Mouse (Mus musculus) midbrain, embryonic 10.5 days (tissue): ENCODE measurements around the gene Cdh23. TPM values are rescaled to one million over a fixed set of nuclear protein-coding genes. Genes with fewer than 3 reads are reported as not detected.

Experiments used
- DNase-seq: peaks from one replicate; pipeline ENCODE4 v3.0.0-alpha.2; 2017; ENCODE audit warnings: low spot score
- H3K27ac ChIP-seq: fragments of 300-500 bp; sonication (generic); replicated peaks from 2 replicates; pipeline ENCODE4 v1.5.1; 2016; ENCODE audit warnings: mild to moderate bottlenecking
- H3K27me3 ChIP-seq: fragments of 300-500 bp; sonication (generic); 2 replicates; pipeline ENCODE4 v1.6.1; 2016; ENCODE audit warnings: low read depth, mild to moderate bottlenecking; ENCODE audit not compliant: poor library complexity, severe bottlenecking
- H3K36me3 ChIP-seq: fragments of 300-500 bp; sonication (generic); 2 replicates; pipeline ENCODE4 v1.6.1; 2016; ENCODE audit warnings: mild to moderate bottlenecking, moderate library complexity
- H3K4me1 ChIP-seq: fragments of 300-500 bp; sonication (generic); 2 replicates; pipeline ENCODE4 v1.6.1; 2016
- H3K4me3 ChIP-seq: fragments of 300-500 bp; sonication (generic); 2 replicates; pipeline ENCODE4 v1.5.1; 2016; ENCODE audit warnings: mild to moderate bottlenecking, moderate library complexity
- H3K9me3 ChIP-seq: fragments of 300-500 bp; sonication (generic); replicated peaks from 2 replicates; pipeline ENCODE4 v1.6.1; 2016; ENCODE audit warnings: mild to moderate bottlenecking
- WGBS: fragments of 180-500 bp; shearing (Covaris S2); methylation state at CpG from one replicate; pipeline ENCODE4 v1.1.7; 2016; 5-methylcytosine and 5-hydroxymethylcytosine counted together
- polyA plus RNA-seq: library from polyadenylated mRNA; unstranded; fragments of >200 nt; fragmentation: Nextera tagmentation; extraction: Ambion mirVana; gene quantifications from 2 replicates; pipeline ENCODE4 v1.2.1, GENCODE M21; 2016

Cdh23 gene
- polyA plus RNA-seq, 1 experiment from 2014 or later: 0.53 TPM

- peak overlapping the region; percentile 23; the same call in 1 of the 2 replicates for H3K4me3 ChIP-seq
- 20% methylated on average over 14 of the region's 14 CpGs for WGBS
- H3K36me3 ChIP-seq: no peaks in the 10 kb centered on the region
- H3K9me3 ChIP-seq: no peaks in the 10 kb centered on the region
- H3K27ac ChIP-seq: no peak overlapping the region
- H3K4me1 ChIP-seq: peaks cover 9% of the 10 kb centered on the region
- H3K27me3 ChIP-seq: no peaks in the 10 kb centered on the region
- peak; percentile 37 for DNase-seq
Measured at GRCm38 (mm10) chr10:60536098-60536811, 160.0 kb downstream of the Cdh23 start.

GRCm38 (mm10) chr10:60532502-60532901 lies 163.8 kb downstream of the Cdh23 start:
- 65% methylated on average over 4 of the region's 4 CpGs for WGBS
- DNase-seq: no peak
- Histone ChIP-seq H3K4me1 (peaks cover 20% of the 10 kb centered on the region), H3K27me3 (no peaks in the 10 kb centered on the region), H3K36me3 (no peaks in the 10 kb centered on the region), H3K9me3 (no peaks in the 10 kb centered on the region), H3K27ac (no peak overlapping the region), H3K4me3 (no peak overlapping the region)

GRCm38 (mm10) chr10:60531349-60531748 lies 164.9 kb downstream of the Cdh23 start:
- H3K4me1 ChIP-seq: peaks cover 20% of the 10 kb centered on the region
- H3K27ac ChIP-seq: no peak overlapping the region
- no peaks in the 10 kb centered on the region for H3K9me3 ChIP-seq
- no peak overlapping the region for H3K4me3 ChIP-seq
- no peaks in the 10 kb centered on the region for H3K27me3 ChIP-seq
- peak; percentile 44 for DNase-seq
- H3K36me3 ChIP-seq: no peaks in the 10 kb centered on the region
- 18% methylated on average over 2 of the region's 2 CpGs for WGBS

GRCm38 (mm10) chr10:60530633-60531032 lies 165.7 kb downstream of the Cdh23 start:
- no peak overlapping the region for H3K27ac ChIP-seq
- no peak for DNase-seq
- peaks cover 21% of the 10 kb centered on the region for H3K4me1 ChIP-seq
- H3K27me3 ChIP-seq: no peaks in the 10 kb centered on the region
- no peak overlapping the region for H3K4me3 ChIP-seq
- H3K36me3 ChIP-seq: no peaks in the 10 kb centered on the region
- H3K9me3 ChIP-seq: no peaks in the 10 kb centered on the region
- 78% methylated on average over 10 of the region's 10 CpGs for WGBS

- Histone ChIP-seq H3K36me3 (no peaks in the 10 kb centered on the region), H3K27ac (no peak overlapping the region), H3K4me1 (peaks cover 22% of the 10 kb centered on the region), H3K4me3 (no peak overlapping the region), H3K9me3 (no peaks in the 10 kb centered on the region), H3K27me3 (no peaks in the 10 kb centered on the region)
- WGBS: 79% methylated on average over 7 of the region's 7 CpGs
- DNase-seq: no peak
Measured at GRCm38 (mm10) chr10:60527949-60528348, 168.3 kb downstream of the Cdh23 start.

- peaks cover 17% of the 10 kb centered on the region; the same call in 1 of the 2 replicates for H3K4me1 ChIP-seq
- DNase-seq: no peak
- no peaks in the 10 kb centered on the region for H3K9me3 ChIP-seq
- 82% methylated on average over 8 of the region's 8 CpGs for WGBS
- H3K36me3 ChIP-seq: no peaks in the 10 kb centered on the region
- no peak overlapping the region for H3K27ac ChIP-seq
- H3K4me3 ChIP-seq: no peak overlapping the region
- H3K27me3 ChIP-seq: no peaks in the 10 kb centered on the region
Measured at GRCm38 (mm10) chr10:60525081-60525480, 171.2 kb downstream of the Cdh23 start.

GRCm38 (mm10) chr10:60516286-60516685 lies 180.0 kb downstream of the Cdh23 start:
- WGBS: 90% methylated on average over 11 of the region's 11 CpGs
- DNase-seq: no peak
- Histone ChIP-seq H3K4me1 (no peaks in the 10 kb centered on the region), H3K27ac (no peak overlapping the region), H3K36me3 (no peaks in the 10 kb centered on the region), H3K9me3 (no peaks in the 10 kb centered on the region), H3K27me3 (no peaks in the 10 kb centered on the region), H3K4me3 (no peak overlapping the region)

GRCm38 (mm10) chr10:60498538-60498937 lies 197.8 kb downstream of the Cdh23 start:
- Histone ChIP-seq H3K27ac (no peak overlapping the region), H3K9me3 (no peaks in the 10 kb centered on the region; the same call in 1 of the 2 replicates), H3K27me3 (0 out of 2 replicates have a peak, but pooled peaks cover 5% of the 10 kb centered on the region), H3K36me3 (no peaks in the 10 kb centered on the region), H3K4me1 (peaks cover 17% of the 10 kb centered on the region), H3K4me3 (no peak overlapping the region)
- DNase-seq: no peak
- 22% methylated on average over 4 of the region's 4 CpGs for WGBS

- 0 out of 2 replicates have a peak, but pooled peaks cover 5% of the 10 kb centered on the region for H3K27me3 ChIP-seq
- peaks cover 23% of the 10 kb centered on the region for H3K4me1 ChIP-seq
- no peak overlapping the region for H3K27ac ChIP-seq
- no peaks in the 10 kb centered on the region for H3K36me3 ChIP-seq
- no peak overlapping the region for H3K4me3 ChIP-seq
- 12% methylated on average over 6 of the region's 6 CpGs for WGBS
- no peak for DNase-seq
- H3K9me3 ChIP-seq: no peaks in the 10 kb centered on the region; the same call in 1 of the 2 replicates
Measured at GRCm38 (mm10) chr10:60495070-60495469, 201.2 kb downstream of the Cdh23 start.

GRCm38 (mm10) chr10:60491538-60491937 lies 204.8 kb downstream of the Cdh23 start:
- Histone ChIP-seq H3K36me3 (no peaks in the 10 kb centered on the region), H3K4me1 (peaks cover 10% of the 10 kb centered on the region), H3K9me3 (no peaks in the 10 kb centered on the region; the same call in 1 of the 2 replicates), H3K27ac (no peak overlapping the region), H3K4me3 (no peak overlapping the region), H3K27me3 (no peaks in the 10 kb centered on the region)
- DNase-seq: no peak
- WGBS: 62% methylated on average over 2 of the region's 2 CpGs

- Histone ChIP-seq H3K27me3 (peaks cover 11% of the 10 kb centered on the region), H3K27ac (no peak overlapping the region), H3K9me3 (no peaks in the 10 kb centered on the region), H3K4me1 (no peaks in the 10 kb centered on the region), H3K36me3 (no peaks in the 10 kb centered on the region), H3K4me3 (no peak overlapping the region)
- no peak for DNase-seq
- 89% methylated on average over 6 of the region's 6 CpGs for WGBS
Measured at GRCm38 (mm10) chr10:60481381-60481780, 214.9 kb downstream of the Cdh23 start.

GRCm38 (mm10) chr10:60474549-60474948 lies 221.7 kb downstream of the Cdh23 start:
- H3K27me3 ChIP-seq: peaks cover 59% of the 10 kb centered on the region
- H3K27ac ChIP-seq: no peak overlapping the region
- H3K4me3 ChIP-seq: no peak overlapping the region
- peaks cover 26% of the 10 kb centered on the region for H3K4me1 ChIP-seq
- WGBS: 83% methylated on average over 5 of the region's 5 CpGs
- DNase-seq: no peak
- no peaks in the 10 kb centered on the region for H3K36me3 ChIP-seq
- no peaks in the 10 kb centered on the region for H3K9me3 ChIP-seq

GRCm38 (mm10) chr10:60473782-60474322 lies 222.4 kb downstream of the Cdh23 start:
- Histone ChIP-seq H3K4me3 (no peak overlapping the region), H3K9me3 (no peaks in the 10 kb centered on the region)
- DNase-seq: no peak

More at GRCm38 (mm10) chr10:60473782-60474322, 222.4 kb downstream of the Cdh23 start:
- 0 out of 2 replicates have a peak overlapping the region, but pooled peaks have one; percentile 13 for H3K27ac ChIP-seq
- peaks cover 26% of the 10 kb centered on the region for H3K4me1 ChIP-seq
- H3K36me3 ChIP-seq: no peaks in the 10 kb centered on the region
- H3K27me3 ChIP-seq: peaks cover 66% of the 10 kb centered on the region
- WGBS: 33% methylated on average over 9 of the region's 9 CpGs
